Mouse (Mus musculus) intestine, embryonic 16.5 days (tissue): ENCODE results near the gene Kifc1. TPM values are rescaled to one million over a fixed set of nuclear protein-coding genes. Genes with fewer than 3 reads are reported as not detected.
A peak's percentile ranks its signal among the peaks of the same experiment; 100 is the strongest.

ENCODE experiments used
- ATAC-seq: fragments of 200-750 bp; cut with Nextera tagmentation; 2 replicates; pipeline ENCODE4 v1.8.0; 2017; ENCODE audit warnings: moderate TSS enrichment, moderate library complexity
- H3K27ac ChIP-seq: fragments of 300-500 bp; sonication (generic); 2 replicates; pipeline ENCODE4 v1.5.1; 2014; ENCODE audit warnings: mild to moderate bottlenecking, low read length
- H3K27me3 ChIP-seq: fragments of 300-500 bp; sonication (generic); replicated peaks from 2 replicates; pipeline ENCODE4 v1.6.1; 2014; ENCODE audit warnings: low read length, control low read depth, mixed read lengths; ENCODE audit not compliant: control insufficient read depth, insufficient read depth
- H3K36me3 ChIP-seq: fragments of 300-500 bp; sonication (generic); 2 replicates; pipeline ENCODE4 v1.6.1; 2014; ENCODE audit warnings: low read length, control low read depth; ENCODE audit not compliant: control insufficient read depth, insufficient read depth
- H3K4me1 ChIP-seq: fragments of 300-500 bp; sonication (generic); 2 replicates; pipeline ENCODE4 v1.6.1; 2014; ENCODE audit warnings: low read length, control low read depth, mixed read lengths; ENCODE audit not compliant: control insufficient read depth, insufficient read depth
- H3K4me2 ChIP-seq: fragments of 300-500 bp; sonication (generic); 2 replicates; pipeline ENCODE4 v1.6.1; 2014; ENCODE audit warnings: low read depth, low read length, control low read depth
- H3K4me3 ChIP-seq: fragments of 300-500 bp; sonication (generic); 2 replicates; pipeline ENCODE4 v1.5.1; 2014; ENCODE audit warnings: mild to moderate bottlenecking, low read length
- H3K9ac ChIP-seq: fragments of 300-500 bp; sonication (generic); 2 replicates; pipeline ENCODE4 v1.6.1; 2014; ENCODE audit warnings: low read depth, low read length
- H3K9me3 ChIP-seq: fragments of 300-500 bp; sonication (generic); 2 replicates; pipeline ENCODE4 v1.6.1; 2016; ENCODE audit warnings: low read length, control low read depth; ENCODE audit not compliant: control insufficient read depth
- WGBS: fragments of 180-500 bp; shearing (Covaris S2); extraction: QIAGEN DNeasy Blood & Tissue Kit; methylation state at CpG from one replicate; pipeline ENCODE4 v1.1.7; 2014; 5-methylcytosine and 5-hydroxymethylcytosine counted together
- polyA plus RNA-seq: library from polyadenylated mRNA; unstranded; fragments of >200 nt; fragmentation: Nextera tagmentation; extraction: Ambion mirVana; gene quantifications from 2 replicates; pipeline ENCODE4 v1.2.1, GENCODE M21; 2015

Gene Kifc1
- polyA plus RNA-seq, 1 experiment from 2014 or later: 7.0 TPM

DNA sequence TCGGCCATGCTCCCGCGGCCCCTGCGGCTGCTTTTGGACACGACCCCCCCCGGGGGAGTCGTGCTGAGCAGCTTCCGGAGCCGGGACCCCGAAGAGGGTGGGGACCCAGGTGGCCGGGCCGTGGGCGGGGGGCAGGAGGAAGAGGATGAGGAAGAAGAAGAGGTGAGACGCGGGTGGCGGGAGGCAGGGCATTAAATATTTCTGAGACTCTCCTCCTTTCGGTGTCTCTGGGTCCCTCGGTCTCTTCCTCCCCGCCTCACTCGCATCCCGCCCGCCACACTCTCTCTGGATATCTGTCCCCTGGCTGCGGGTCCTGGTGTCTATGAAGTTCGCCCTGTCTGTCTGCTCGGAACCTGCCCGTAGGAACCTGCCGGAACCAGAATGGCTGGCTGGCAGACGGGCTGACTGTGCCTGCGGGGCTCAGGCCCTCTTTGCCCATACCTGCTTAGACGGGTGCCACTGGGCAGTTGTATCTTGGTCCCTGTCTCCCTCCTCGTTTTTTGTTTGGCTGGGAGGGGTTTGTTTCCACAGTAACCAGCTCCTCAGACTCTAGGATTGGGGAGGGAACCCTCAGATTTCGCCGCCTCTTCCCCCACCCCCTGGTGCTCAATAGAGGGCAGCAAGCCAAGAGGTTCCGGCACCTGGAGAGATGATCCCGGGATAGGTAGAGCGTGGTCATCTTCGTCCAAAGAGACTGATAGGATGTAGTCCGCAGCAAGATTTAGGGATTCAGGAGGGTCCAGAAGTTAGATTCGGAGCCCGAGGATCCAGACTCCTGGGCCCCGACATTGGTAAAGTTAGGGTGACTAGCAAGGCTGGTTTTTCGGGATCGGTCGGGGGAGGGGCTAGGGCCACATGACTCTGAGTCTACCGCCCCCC, 40.1 kb upstream of the Kifc1 start:
- peak overlapping the region; percentile 99 for H3K27ac ChIP-seq
- H3K9me3 ChIP-seq: no peaks in the 10 kb centered on the region
- peaks cover 17% of the 10 kb centered on the region for H3K4me1 ChIP-seq
- peak overlapping the region; percentile 87 for H3K4me3 ChIP-seq
- H3K27me3 ChIP-seq: no peaks in the 10 kb centered on the region
- ATAC-seq: peak; percentile 23
- H3K4me2 ChIP-seq: peak overlapping the region; percentile 98
- WGBS: under 1% methylated on average over 42 of the region's 45 CpGs
- peaks cover 15% of the 10 kb centered on the region; the same call in 1 of the 2 replicates for H3K36me3 ChIP-seq
- H3K9ac ChIP-seq: peak overlapping the region; percentile 85

DNA sequence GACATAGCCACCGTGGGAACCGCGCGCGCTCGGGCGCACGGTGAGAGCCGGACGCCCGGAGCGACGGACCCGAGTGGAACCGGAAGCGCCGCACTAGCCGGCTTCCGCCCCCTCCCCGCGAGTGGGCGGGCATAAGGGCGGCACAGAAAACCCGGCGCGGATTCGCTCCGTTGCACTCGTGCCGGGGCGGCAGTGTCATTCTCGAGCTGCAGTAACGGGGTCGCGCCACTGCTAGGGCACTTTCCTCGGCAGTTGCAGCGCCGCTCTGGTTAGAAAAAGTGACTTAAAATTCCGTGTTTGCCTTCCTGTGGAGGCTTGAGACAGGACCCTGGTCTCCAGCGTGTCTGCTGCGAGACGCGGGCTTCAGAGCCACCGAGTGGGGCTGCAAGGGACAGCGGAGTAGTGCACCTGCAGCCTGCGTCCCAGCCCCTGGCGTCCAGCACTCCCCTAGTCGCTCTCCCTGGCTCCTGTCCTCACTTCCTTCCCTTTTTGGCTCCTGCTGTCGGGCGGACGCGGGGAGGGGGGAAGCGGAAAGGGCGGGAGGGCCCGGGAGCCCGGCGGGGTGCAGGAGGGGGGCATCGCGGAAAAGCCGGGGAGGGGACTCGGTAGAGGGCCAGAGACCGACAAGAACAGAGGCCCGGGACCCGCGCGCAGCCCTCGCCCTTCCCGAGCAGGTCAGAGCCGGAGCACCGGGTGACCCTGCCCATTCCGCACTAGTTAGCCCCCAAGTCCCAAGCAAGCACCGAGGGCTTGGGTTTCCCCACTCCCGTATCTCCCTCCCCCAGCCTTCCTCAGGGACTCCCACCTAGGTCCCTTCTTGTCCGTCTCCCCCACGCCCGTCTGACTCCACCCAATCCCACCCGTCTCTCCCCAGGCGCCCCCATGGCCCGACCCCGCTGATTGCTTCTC, 39.2 kb upstream of the Kifc1 start, which contains the start of gene Rgl2:
TSS of gene Rgl2 (plus strand) at position 173 of the 909 bp plus-strand sequence.
- peak; percentile 89 for ATAC-seq
- peak within 1 kb of the TSS; percentile 98 for H3K4me2 ChIP-seq
- peaks cover 14% of the 10 kb centered on the region; the same call in 1 of the 2 replicates for H3K36me3 ChIP-seq
- peak within 1 kb of the TSS; percentile 87 for H3K4me3 ChIP-seq
- peak within 1 kb of the TSS; percentile 85 for H3K9ac ChIP-seq
- peaks cover 3% of the 10 kb centered on the region; the same call in 1 of the 2 replicates for H3K9me3 ChIP-seq
- H3K27ac ChIP-seq: peak within 1 kb of the TSS; percentile 99
- no peaks in the 10 kb centered on the region for H3K27me3 ChIP-seq
- H3K4me1 ChIP-seq: peaks cover 17% of the 10 kb centered on the region
- under 1% methylated on average over 68 of the region's 80 CpGs for WGBS

DNA sequence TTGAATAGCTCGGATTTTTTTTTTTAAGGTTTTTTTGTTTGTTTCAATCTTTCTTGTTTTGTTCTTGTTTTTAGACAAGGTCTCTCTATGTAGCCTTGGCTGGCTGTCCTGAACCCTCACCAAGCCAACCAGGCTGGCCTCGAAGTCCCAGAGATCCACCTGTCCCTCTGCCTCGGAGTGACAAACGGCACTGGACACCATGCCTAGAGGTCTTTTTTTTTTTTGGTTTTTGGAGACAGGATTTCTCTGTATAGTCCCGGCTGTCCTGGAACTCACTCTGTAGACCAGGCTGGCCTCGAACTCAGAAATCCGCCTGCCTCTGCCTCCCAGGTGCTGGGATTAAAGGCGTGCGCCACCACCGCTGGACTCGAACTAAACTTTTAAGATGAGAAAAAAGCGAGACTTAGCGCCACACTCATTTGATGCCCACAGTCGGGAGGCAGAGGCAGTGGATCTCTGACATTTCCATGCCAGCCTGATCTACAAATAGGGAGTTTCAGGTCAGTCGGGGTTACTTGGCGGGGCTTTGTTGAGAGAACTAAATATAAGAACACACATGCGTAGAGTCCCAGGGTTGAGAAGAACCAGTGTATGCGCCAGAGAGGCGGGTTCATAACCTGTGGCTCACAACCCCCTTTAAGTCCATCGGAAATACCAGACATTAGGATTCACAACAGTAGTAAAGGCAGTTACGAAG, 37.9 kb upstream of the Kifc1 start:
- ATAC-seq: no peak
- WGBS: 59% methylated on average over 21 of the region's 21 CpGs
- H3K9ac ChIP-seq: peak overlapping the region; percentile 85

DNA sequence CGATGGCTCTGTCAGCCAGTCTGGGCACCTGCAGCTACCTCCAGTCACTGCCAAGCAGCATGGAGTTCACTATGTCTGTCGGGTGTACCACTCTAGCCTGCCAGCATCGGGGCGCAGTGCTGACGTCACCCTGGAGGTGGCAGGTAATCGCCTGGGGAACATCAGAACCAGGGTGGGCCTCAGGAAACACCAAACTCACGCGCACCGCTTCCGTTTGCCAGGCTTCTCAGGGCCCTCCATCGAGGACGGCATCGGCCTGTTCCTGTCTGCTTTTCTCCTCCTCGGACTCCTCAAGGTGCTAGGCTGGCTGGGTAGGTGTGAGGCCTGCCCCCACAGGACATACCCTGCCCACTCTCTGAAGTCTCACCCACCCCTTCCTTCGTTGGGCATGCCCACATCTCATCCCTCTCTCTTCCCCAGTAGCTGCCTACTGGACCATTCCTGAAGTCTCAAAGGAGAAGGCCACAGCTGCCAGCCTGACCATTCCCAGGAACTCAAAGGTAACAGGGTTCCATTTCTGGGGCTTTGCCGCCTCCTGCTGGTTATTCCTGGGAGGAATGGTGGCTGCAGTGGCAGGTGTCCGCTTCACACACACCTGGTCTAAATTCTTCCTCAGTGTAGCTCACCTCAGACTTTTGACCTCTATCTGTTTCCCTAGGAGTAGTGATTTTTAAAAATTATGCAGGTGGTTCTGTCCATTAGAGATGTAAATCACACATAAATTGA, 35.9 kb upstream of the Kifc1 start:
- peaks cover 3% of the 10 kb centered on the region; the same call in 1 of the 2 replicates for H3K9me3 ChIP-seq
- no peak overlapping the region for H3K4me2 ChIP-seq
- peaks cover 16% of the 10 kb centered on the region for H3K4me1 ChIP-seq
- no peak for ATAC-seq
- H3K36me3 ChIP-seq: peaks cover 11% of the 10 kb centered on the region; the same call in 1 of the 2 replicates
- no peak overlapping the region for H3K4me3 ChIP-seq
- H3K27ac ChIP-seq: no peak overlapping the region
- WGBS: 73% methylated on average over 17 of the region's 17 CpGs
- H3K9ac ChIP-seq: no peak overlapping the region
- no peaks in the 10 kb centered on the region for H3K27me3 ChIP-seq

More for the DNA sequence above, 37.9 kb upstream of the Kifc1 start:
- Histone ChIP-seq H3K4me2 (peak overlapping the region; percentile 98), H3K27ac (no peak overlapping the region), H3K9me3 (peaks cover 3% of the 10 kb centered on the region; the same call in 1 of the 2 replicates), H3K4me3 (peak overlapping the region; percentile 87), H3K36me3 (peaks cover 14% of the 10 kb centered on the region; the same call in 1 of the 2 replicates), H3K4me1 (peaks cover 17% of the 10 kb centered on the region), H3K27me3 (no peaks in the 10 kb centered on the region)

DNA sequence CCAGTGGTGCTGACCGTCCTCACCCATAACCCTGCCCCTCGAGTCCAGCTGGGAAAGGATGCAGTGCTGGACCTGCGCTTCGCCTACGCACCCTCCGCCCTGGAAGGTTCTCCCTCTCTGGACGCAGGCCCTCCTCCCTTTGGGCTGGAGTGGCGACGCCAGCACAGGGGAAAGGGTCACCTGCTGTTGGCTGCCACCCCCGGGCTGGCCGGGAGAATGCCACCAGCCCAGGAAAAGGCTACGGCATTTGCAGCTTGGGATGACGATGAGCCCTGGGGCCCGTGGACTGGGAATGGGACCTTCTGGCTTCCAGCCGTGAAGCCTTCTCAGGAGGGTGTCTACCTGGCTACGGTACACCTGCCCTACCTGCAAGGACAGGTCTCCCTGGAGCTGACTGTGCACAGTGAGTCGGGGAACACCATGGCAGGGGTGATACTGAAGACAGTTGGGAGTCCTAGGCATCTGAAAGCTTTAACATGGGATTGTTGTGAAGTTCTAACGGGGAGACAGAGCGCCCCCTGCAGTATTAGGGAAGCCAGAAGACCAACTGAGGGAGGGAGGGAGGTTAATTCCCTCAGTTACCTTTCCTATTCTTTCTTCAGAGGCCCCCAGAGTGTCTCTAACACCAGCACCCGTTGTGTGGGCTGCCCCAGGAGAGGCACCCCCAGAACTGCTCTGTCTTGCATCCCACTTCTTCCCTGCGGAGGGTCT, 35.1 kb upstream of the Kifc1 start:
- WGBS: 87% methylated on average over 21 of the region's 21 CpGs
- Histone ChIP-seq H3K9me3 (peaks cover 3% of the 10 kb centered on the region; the same call in 1 of the 2 replicates), H3K27me3 (no peaks in the 10 kb centered on the region), H3K4me2 (no peak overlapping the region), H3K4me1 (peaks cover 7% of the 10 kb centered on the region), H3K36me3 (peaks cover 11% of the 10 kb centered on the region; the same call in 1 of the 2 replicates), H3K9ac (no peak overlapping the region), H3K4me3 (no peak overlapping the region), H3K27ac (no peak overlapping the region)
- ATAC-seq: no peak

DNA sequence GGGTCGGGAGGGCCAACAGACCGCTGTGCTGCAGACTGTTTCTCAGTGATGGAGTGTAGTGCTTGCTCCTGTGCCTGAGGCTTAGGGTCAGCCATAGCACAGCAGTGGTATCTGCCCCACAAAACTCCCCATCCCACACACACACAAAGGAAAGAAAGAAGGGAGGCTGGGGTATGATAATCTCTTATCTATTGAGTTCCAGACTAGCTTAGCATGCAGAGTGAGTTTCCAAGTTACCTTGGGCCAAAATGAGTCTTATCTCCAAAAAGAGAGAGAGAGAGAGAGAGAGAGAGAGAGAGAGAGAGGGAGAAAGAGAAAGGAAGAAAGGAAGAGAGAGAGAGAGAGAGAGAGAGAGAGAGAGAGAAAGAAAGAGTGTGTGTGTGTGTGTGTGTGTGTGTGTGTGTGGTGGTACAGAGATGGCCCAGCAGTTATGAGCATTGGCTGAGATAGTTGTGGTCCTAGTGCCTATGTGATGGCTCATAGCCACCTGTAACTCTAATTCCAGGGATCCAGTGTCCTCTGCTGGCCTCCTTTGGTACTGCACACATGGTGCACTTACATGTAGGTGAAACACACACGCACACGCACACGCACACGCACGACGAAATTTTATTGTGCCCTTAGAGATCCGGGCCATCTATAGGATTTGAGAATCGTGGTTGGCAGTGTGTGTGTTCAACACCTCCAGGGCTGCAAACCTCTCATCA, 34.3 kb upstream of the Kifc1 start:
- H3K4me1 ChIP-seq: peaks cover 6% of the 10 kb centered on the region; the same call in 1 of the 2 replicates
- H3K9me3 ChIP-seq: peaks cover 3% of the 10 kb centered on the region; the same call in 1 of the 2 replicates
- no peak overlapping the region for H3K9ac ChIP-seq
- H3K27ac ChIP-seq: no peak overlapping the region
- no peak overlapping the region for H3K4me2 ChIP-seq
- no peaks in the 10 kb centered on the region for H3K27me3 ChIP-seq
- no peak for ATAC-seq
- H3K4me3 ChIP-seq: no peak overlapping the region
- WGBS: 85% methylated on average over 10 of the region's 10 CpGs
- H3K36me3 ChIP-seq: peaks cover 11% of the 10 kb centered on the region; the same call in 1 of the 2 replicates

DNA sequence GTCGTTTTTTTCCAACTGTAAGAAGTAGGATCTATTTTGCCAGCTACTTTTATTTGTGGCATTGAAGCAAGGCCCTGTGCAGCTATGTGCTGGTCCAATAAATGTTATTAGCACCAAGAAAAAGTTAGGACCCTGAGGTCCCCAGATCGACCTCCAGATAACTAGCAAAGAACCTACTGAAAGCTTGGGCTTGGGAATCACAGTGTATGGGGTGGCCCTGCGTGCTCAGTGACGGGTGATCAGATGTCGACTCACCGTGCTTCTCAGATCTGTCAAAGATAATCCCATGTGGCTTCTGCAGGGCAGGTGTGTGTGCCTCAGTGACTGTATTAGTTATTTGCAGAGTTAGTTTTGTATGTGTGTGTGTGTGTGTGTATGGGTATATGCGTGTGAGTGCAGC, 30.9 kb upstream of the Kifc1 start:
- 89% methylated on average over 7 of the region's 7 CpGs for WGBS
- Histone ChIP-seq H3K9me3 (peaks cover 3% of the 10 kb centered on the region; the same call in 1 of the 2 replicates), H3K27ac (no peak overlapping the region), H3K9ac (no peak overlapping the region), H3K4me1 (peaks cover 16% of the 10 kb centered on the region), H3K36me3 (peaks cover 17% of the 10 kb centered on the region), H3K4me2 (no peak overlapping the region), H3K4me3 (no peak overlapping the region), H3K27me3 (no peaks in the 10 kb centered on the region)
- no peak for ATAC-seq
